Mouse (Mus musculus) kidney, adult 2 months (tissue): ENCODE measurements at regions not wholly inside any gene's neighbourhood (a gene's known extent, or its start where the extent isn't known, plus 50 kb on each side); places are given as distances from the start of the nearest gene placed in this dataset.

Source experiments
- DNase-seq: peaks from one replicate; pipeline ENCODE4 v3.0.0; 2021
- H3K27ac ChIP-seq: fragments of 200-500 bp; 2 replicates; pipeline ENCODE4 v1.5.1; 2012; ENCODE audit warnings: low read depth, low read length, control low read depth, inconsistent platforms; ENCODE audit not compliant: insufficient read depth
- H3K27me3 ChIP-seq: fragments of 200-500 bp; replicated peaks from 2 replicates; pipeline ENCODE4 v1.6.1; 2012; ENCODE audit warnings: mild to moderate bottlenecking, moderate library complexity, low read length, inconsistent platforms; ENCODE audit not compliant: control insufficient read depth, insufficient read depth
- H3K36me3 ChIP-seq: fragments of 200-500 bp; 2 replicates; pipeline ENCODE4 v1.6.1; 2012; ENCODE audit warnings: mild to moderate bottlenecking, moderate library complexity, low read length, inconsistent platforms; ENCODE audit not compliant: control insufficient read depth, insufficient read depth
- H3K4me1 ChIP-seq: fragments of 200-500 bp; 2 replicates; pipeline ENCODE4 v1.6.1; 2011; ENCODE audit warnings: low read length; ENCODE audit not compliant: control insufficient read depth, insufficient read depth
- H3K4me3 ChIP-seq: fragments of 200-500 bp; 2 replicates; pipeline ENCODE4 v1.5.1; 2011; ENCODE audit warnings: mild to moderate bottlenecking, low read depth, low read length, control low read depth; ENCODE audit not compliant: insufficient read depth
- CTCF ChIP-seq: fragments of 200-500 bp; conservative IDR thresholded peaks from 2 replicates; pipeline ENCODE4 v1.5.1; 2011; ENCODE audit warnings: low read depth, mild to moderate bottlenecking, control low read depth, low read length, moderate library complexity, mixed read lengths; ENCODE audit not compliant: insufficient read depth, insufficient read length
- POLR2A ChIP-seq: fragments of 200-500 bp; IDR thresholded peaks from one replicate; pipeline ENCODE4 v1.6.1; 2011; ENCODE audit warnings: low read depth, low read length, control low read depth
- WGBS: fragments of 180-500 bp; shearing (Covaris S2); methylation state at CpG from one replicate; pipeline ENCODE4 v1.1.7; 2018; 5-methylcytosine and 5-hydroxymethylcytosine counted together

DNA sequence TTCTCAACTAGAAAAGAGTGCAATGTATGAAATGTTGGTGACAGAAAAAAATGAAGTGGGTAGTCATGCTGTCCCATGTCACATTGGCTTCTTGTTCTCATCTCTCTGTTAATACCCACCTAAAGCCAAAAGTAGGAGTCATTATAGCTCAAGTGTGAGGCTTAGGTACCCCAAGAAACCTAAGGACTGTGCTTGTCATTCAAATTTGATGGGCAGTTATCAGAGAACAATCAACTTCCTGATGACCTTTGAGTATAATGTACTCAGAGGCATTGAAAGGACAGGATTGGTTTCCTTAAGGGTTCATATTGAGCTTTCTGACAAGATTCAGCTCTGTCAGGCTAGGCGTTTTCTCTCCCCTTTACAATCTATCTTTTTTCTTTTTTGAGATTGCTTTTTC, 231.8 kb upstream of the Atp2b1 start:
- no peaks in the 10 kb centered on the region for H3K36me3 ChIP-seq
- H3K27ac ChIP-seq: no peak overlapping the region
- no peak overlapping the region for H3K4me3 ChIP-seq
- no peak for DNase-seq
- no peaks in the 10 kb centered on the region; the same call in 1 of the 2 replicates for H3K27me3 ChIP-seq
- 100% methylated on average over 1 of the region's 1 CpGs for WGBS
- peaks cover 5% of the 10 kb centered on the region; the same call in 1 of the 2 replicates for H3K4me1 ChIP-seq
- TF ChIP-seq CTCF (no peak), POLR2A (no peak)

DNA sequence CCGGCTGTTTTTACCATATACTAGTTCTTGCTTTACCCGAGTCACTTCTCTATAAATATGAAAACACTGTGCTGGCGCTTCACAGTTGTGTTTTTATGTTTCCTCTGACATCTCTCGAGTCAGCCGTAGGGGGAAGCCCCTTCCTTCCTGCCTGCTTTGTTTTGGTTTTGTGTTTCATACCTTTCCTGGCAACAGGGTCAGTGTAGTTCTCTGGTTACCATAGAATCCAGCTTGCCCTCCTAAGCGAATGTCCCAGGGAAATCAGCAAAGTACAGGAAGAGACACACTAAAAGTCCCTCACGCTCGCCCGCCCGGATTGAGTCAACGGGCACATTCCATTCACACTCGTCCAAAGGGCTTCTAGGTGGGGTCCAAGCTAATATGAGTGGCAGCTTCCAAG, 230.0 kb upstream of the Atp2b1 start:
- TF ChIP-seq POLR2A (no peak), CTCF (no peak)
- peak; percentile 66 for DNase-seq
- 11% methylated on average over 12 of the region's 12 CpGs for WGBS

DNA sequence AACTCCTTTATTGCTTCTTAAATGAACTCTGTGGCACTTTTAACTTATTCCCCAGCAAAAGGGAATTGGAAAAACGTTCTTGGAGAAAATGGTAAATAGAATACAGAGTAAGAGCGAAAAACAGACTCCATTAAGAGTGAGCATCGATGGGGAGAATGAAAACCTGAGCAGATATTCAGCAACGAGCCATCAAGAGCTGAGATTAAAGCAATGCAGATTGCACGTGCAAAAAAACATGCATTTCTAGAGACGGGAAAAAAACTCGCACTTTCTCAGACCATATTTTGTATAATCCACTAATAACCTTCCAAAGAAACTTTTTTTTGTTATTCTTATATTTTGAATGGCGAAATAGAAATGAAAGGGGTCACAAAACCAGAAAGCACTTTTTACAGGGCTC, 229.5 kb upstream of the Atp2b1 start:
- H3K4me1 ChIP-seq: peaks cover 5% of the 10 kb centered on the region; the same call in 1 of the 2 replicates
- H3K27me3 ChIP-seq: no peaks in the 10 kb centered on the region
- no peak for TF ChIP-seq CTCF
- no peak for TF ChIP-seq POLR2A
- WGBS: 66% methylated on average over 8 of the region's 8 CpGs
- no peaks in the 10 kb centered on the region for H3K36me3 ChIP-seq
- DNase-seq: no peak
- H3K27ac ChIP-seq: no peak overlapping the region
- no peak overlapping the region for H3K4me3 ChIP-seq

More for the DNA sequence above, 230.0 kb upstream of the Atp2b1 start:
- H3K27me3 ChIP-seq: no peaks in the 10 kb centered on the region
- H3K4me1 ChIP-seq: peaks cover 5% of the 10 kb centered on the region; the same call in 1 of the 2 replicates
- H3K36me3 ChIP-seq: no peaks in the 10 kb centered on the region
- H3K4me3 ChIP-seq: 0 out of 2 replicates have a peak overlapping the region, but pooled peaks have one; percentile 14
- H3K27ac ChIP-seq: no peak overlapping the region

DNA sequence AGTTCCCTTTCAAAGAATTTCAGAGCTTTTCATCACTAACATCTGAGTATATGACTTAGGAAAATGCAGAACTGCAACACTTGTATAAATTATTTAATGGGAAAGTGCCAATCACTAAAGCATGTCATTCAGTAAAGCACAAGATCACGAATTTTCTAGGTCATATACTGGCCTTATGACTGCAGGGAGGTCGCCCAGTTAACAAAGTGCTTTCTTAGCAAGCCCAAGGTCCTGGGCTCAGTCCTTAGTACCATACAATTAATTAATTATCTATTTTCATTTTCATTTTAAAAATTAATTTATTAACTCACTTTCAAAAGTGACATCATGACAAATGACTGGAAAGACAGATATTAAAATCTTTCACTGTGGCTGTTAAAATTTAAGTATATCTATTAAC, 228.5 kb upstream of the Atp2b1 start:
- no peaks in the 10 kb centered on the region for H3K27me3 ChIP-seq
- no peaks in the 10 kb centered on the region for H3K36me3 ChIP-seq
- peaks cover 5% of the 10 kb centered on the region; the same call in 1 of the 2 replicates for H3K4me1 ChIP-seq
- 56% methylated on average over 2 of the region's 2 CpGs for WGBS
- no peak overlapping the region for H3K27ac ChIP-seq
- TF ChIP-seq POLR2A (no peak), CTCF (no peak)
- no peak for DNase-seq
- no peak overlapping the region for H3K4me3 ChIP-seq

DNA sequence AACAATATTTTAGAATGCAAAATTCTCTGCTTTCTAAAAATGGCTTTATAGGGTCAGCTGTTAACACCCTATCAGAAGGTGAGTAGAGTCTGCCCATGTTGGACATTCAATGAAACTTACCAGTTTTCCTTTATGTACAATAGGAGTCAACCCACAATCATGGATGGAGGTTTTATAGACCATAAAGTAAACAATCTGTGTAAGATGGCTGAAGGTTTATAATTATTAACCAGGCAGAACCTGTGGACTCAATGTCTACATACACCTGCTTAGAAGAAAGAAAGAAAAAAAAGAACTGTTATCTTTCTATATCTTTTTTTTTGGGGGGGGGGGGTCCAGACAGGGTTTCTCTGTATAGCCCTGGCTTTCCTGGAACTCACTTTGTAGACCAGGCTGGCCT, 227.8 kb upstream of the Atp2b1 start:
- DNase-seq: no peak
- no peak for TF ChIP-seq POLR2A
- no peak for TF ChIP-seq CTCF
- no peak overlapping the region for H3K4me3 ChIP-seq

DNA sequence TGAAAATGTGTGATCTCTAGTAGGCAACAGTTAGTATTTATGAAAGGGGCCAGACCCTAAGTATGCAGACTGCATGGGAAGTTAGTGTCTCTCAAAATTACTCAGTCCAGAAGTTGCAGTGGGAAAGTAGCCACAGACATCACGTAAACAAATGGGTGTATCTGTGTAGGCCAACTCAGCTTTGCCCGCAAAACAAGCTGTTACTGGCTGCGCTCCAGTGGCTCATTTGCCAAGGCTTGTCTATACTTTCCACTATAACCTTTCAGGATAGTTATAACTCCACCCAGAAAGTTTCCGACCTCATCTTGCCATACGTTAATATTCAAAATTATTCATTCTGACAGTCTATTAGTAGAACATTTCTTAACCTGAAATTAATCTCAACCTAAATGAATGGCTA, 222.4 kb upstream of the Atp2b1 start:
- Histone ChIP-seq H3K27ac (no peak overlapping the region), H3K36me3 (no peaks in the 10 kb centered on the region), H3K4me3 (no peak overlapping the region), H3K4me1 (no peaks in the 10 kb centered on the region), H3K27me3 (no peaks in the 10 kb centered on the region)
- TF ChIP-seq POLR2A (no peak), CTCF (no peak)
- DNase-seq: no peak
- 95% methylated on average over 5 of the region's 5 CpGs for WGBS

More for the DNA sequence above, 227.8 kb upstream of the Atp2b1 start:
- no peaks in the 10 kb centered on the region for H3K27me3 ChIP-seq
- no peaks in the 10 kb centered on the region for H3K36me3 ChIP-seq
- no peak overlapping the region for H3K27ac ChIP-seq
- H3K4me1 ChIP-seq: peaks cover 5% of the 10 kb centered on the region; the same call in 1 of the 2 replicates

DNA sequence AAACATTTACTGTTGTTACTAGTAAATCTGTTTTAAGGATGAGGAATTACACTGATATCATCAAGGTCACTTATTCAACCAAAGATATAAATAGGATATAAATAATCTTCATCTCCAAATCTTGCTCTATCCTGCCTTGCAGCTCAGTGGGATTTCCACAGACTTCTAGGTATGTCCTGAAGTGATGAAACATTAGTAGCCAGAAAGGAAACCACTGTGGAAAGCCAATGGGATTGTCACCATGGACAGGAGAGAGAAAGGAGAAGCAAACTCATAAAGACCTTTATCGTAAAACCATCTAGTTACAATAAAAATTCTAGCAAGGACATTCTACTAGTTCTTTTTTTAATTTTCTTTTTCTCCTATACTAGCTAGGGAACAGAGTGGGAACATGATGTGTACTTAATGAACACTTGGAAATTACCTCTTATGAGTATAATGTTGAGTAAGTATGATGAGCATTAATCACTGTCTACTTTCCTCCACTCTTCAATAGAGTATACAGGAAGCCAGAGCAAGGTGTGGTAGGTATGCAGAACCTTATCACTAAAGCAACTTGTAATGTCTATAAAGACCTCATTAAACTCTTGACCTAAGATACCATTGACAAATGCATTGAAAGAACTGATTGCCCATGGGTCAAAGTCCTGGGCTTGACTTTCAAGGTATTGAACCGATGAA, 219.4 kb upstream of the Atp2b1 start:
- TF ChIP-seq CTCF: no peak
- TF ChIP-seq POLR2A: no peak
- Histone ChIP-seq H3K27me3 (no peaks in the 10 kb centered on the region), H3K4me3 (no peak overlapping the region), H3K36me3 (no peaks in the 10 kb centered on the region), H3K27ac (no peak overlapping the region), H3K4me1 (no peaks in the 10 kb centered on the region)
- no peak for DNase-seq
- WGBS: 95% methylated on average over 2 of the region's 2 CpGs
